Mouse (Mus musculus): ENCODE data around the gene BC049352.

The BC049352 gene

GRCm38 (mm10) chr9:45299231-45300006 lies 117.6 kb downstream of the BC049352 start:
- DNase-seq (ENCODE audit: low spot score), result no peak
